Mouse (Mus musculus) forebrain, embryonic 12.5 days (tissue): ENCODE measurements around the gene Olfr689. TPM values are rescaled to one million over a fixed set of nuclear protein-coding genes. Genes with fewer than 3 reads are reported as not detected.
"Not testable (repeated sequence)": the region's sequence is repeated elsewhere in the genome, so short reads cannot be mapped to it uniquely, and the experiment has no call there.

Source experiments
- ATAC-seq: fragments of 200-750 bp; cut with Nextera tagmentation; 2 replicates; pipeline ENCODE4 v1.8.0; 2017; ENCODE audit warnings: moderate TSS enrichment; ENCODE audit not compliant: low FRiP score
- H3K27ac ChIP-seq: fragments of 300-500 bp; sonication (generic); 2 replicates; pipeline ENCODE4 v1.5.1; 2016; ENCODE audit warnings: mild to moderate bottlenecking
- H3K27me3 ChIP-seq: fragments of 300-500 bp; sonication (generic); 2 replicates; pipeline ENCODE4 v1.6.1; 2016; ENCODE audit warnings: mild to moderate bottlenecking
- H3K36me3 ChIP-seq: fragments of 300-500 bp; sonication (generic); replicated peaks from 2 replicates; pipeline ENCODE4 v1.6.1; 2016; ENCODE audit warnings: mild to moderate bottlenecking
- H3K4me1 ChIP-seq: fragments of 300-500 bp; sonication (generic); 2 replicates; pipeline ENCODE4 v1.6.1; 2016
- H3K4me2 ChIP-seq: fragments of 300-500 bp; sonication (generic); 2 replicates; pipeline ENCODE4 v1.6.1; 2016; ENCODE audit warnings: mild to moderate bottlenecking, moderate library complexity
- H3K4me3 ChIP-seq: fragments of 300-500 bp; sonication (generic); replicated peaks from 2 replicates; pipeline ENCODE4 v1.5.1; 2016; ENCODE audit warnings: mild to moderate bottlenecking
- H3K9ac ChIP-seq: fragments of 300-500 bp; sonication (generic); 2 replicates; pipeline ENCODE4 v1.6.1; 2016; ENCODE audit warnings: mild to moderate bottlenecking
- H3K9me3 ChIP-seq: fragments of 300-500 bp; sonication (generic); 2 replicates; pipeline ENCODE4 v1.6.1; 2016
- WGBS: fragments of 180-500 bp; shearing (Covaris S2); methylation state at CpG from one replicate; pipeline ENCODE4 v1.1.7; 2016; 5-methylcytosine and 5-hydroxymethylcytosine counted together
- polyA plus RNA-seq: library from polyadenylated mRNA; unstranded; fragments of >200 nt; fragmentation: Nextera tagmentation; extraction: Ambion mirVana; gene quantifications from 2 replicates; pipeline ENCODE4 v1.2.1, GENCODE M21; 2016

The Olfr689 gene
- not detected in 2 replicates for polyA plus RNA-seq

DNA sequence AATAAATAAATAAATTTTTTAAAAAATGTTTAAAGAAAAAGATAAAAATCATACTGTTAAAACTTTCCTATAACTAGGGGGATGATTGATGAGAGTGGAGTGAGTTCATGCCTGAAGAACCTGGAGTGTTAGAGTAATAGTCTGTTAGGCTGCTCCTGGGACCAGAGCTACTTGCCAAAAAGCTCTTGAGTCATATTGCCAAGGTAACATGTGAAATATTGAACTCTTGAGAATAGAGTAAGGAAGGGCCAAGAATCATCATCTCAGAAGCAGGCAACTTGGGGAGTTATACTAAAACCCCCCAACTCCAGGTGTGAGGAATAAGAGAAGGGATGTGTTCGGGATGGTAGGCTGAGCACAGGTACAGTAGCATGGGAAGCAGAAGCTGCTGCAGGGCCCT lies at the start of gene Olfr689:
Gene Olfr689, plus strand, starts transcription at position 301 of the 400 bp plus-strand sequence.
- Histone ChIP-seq H3K9me3 (no peaks in the 10 kb centered on the region), H3K4me2 (no peak within 1 kb of the TSS), H3K36me3 (no peaks in the 10 kb centered on the region), H3K4me1 (no peaks in the 10 kb centered on the region), H3K27ac (no peak within 1 kb of the TSS), H3K27me3 (no peaks in the 10 kb centered on the region), H3K4me3 (no peak within 1 kb of the TSS), H3K9ac (no peak within 1 kb of the TSS)
- no peak for ATAC-seq
- WGBS, result 90% methylated on average over 1 of the region's 1 CpGs

DNA sequence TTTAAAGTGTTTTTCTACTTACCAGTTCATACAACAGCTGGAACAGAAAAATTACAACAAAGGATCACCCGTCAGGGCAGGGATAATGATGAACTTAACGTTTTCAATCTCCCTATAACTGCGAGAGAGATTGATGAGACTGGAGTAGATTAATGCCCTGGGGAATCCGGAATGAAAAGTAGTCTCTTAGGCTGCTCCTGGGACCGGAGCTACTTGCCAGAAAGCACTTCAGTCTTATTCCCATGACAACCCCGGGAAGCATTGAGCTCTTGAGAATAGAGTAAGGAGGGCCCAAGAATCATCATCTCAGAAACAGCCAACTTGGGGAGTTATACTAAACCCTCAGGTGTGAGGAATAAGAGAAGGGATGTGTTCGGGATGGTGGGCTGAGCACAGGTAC lies 38.5 kb upstream of the Olfr689 start:
- no peak overlapping the region for H3K9ac ChIP-seq
- no peak overlapping the region for H3K4me3 ChIP-seq
- no peak overlapping the region for H3K4me2 ChIP-seq
- H3K36me3 ChIP-seq, result no peaks in the 10 kb centered on the region
- H3K27me3 ChIP-seq, result no peaks in the 10 kb centered on the region
- no peaks in the 10 kb centered on the region for H3K4me1 ChIP-seq
- no peak overlapping the region for H3K27ac ChIP-seq
- ATAC-seq, result no peak
- WGBS, result 74% methylated on average over 7 of the region's 7 CpGs
- H3K9me3 ChIP-seq, result no peaks in the 10 kb centered on the region

DNA sequence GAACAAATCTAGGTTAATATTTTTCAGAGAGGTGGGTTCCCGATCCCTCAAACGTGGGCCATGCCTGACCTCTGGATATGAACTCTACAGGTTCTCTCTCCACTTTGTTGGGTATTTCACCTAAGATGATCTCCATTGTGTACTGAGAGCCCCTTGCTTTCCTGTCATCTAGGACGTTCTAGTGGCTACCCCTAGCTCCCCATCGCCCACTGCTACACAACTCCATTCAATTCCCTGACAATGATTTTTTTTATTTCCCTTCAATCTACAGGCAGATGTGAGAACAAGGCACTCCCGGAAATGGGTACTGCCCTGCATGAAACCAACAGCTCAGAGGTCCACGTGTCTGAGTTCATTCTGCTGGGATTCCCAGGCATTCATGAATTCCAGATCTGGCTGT lies 23.2 kb upstream of the Olfr689 start, which contains the start of gene Olfr688:
Gene Olfr688, plus strand, starts transcription at position 301 of the 400 bp plus-strand sequence.
- ATAC-seq, result no peak
- Histone ChIP-seq H3K4me1 (0 out of 2 replicates have a peak, but pooled peaks cover under 1% of the 10 kb centered on the region), H3K9ac (no peak within 1 kb of the TSS), H3K36me3 (no peaks in the 10 kb centered on the region), H3K27ac (no peak within 1 kb of the TSS), H3K4me2 (no peak within 1 kb of the TSS), H3K9me3 (no peaks in the 10 kb centered on the region), H3K27me3 (no peaks in the 10 kb centered on the region), H3K4me3 (no peak within 1 kb of the TSS)
- 79% methylated on average over 6 of the region's 6 CpGs for WGBS

DNA sequence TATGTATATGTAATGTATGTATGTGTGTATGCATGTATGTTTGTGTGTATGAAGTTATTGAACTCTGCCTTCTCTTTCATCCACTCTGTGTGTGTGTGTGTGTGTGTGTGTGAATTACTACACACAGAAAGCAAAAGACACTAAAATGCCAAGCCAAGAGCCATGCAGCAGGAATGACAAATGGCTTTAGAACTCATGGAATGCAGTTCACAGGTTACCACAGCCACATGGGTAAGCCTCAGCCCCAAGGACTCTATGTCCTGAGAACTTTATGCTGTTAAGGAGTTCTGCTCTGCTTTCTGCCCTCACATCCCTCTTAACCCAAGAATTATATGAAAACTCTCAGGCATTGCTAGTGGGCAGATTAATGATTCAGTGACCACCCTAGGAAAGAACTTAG lies 20.9 kb upstream of the Olfr689 start:
- H3K9ac ChIP-seq, result no peak overlapping the region
- H3K36me3 ChIP-seq, result no peaks in the 10 kb centered on the region
- no peaks in the 10 kb centered on the region for H3K9me3 ChIP-seq
- H3K4me1 ChIP-seq, result no peaks in the 10 kb centered on the region
- no peak overlapping the region for H3K4me2 ChIP-seq
- no peak overlapping the region for H3K4me3 ChIP-seq
- H3K27me3 ChIP-seq, result no peaks in the 10 kb centered on the region
- ATAC-seq, result no peak
- no peak overlapping the region for H3K27ac ChIP-seq

DNA sequence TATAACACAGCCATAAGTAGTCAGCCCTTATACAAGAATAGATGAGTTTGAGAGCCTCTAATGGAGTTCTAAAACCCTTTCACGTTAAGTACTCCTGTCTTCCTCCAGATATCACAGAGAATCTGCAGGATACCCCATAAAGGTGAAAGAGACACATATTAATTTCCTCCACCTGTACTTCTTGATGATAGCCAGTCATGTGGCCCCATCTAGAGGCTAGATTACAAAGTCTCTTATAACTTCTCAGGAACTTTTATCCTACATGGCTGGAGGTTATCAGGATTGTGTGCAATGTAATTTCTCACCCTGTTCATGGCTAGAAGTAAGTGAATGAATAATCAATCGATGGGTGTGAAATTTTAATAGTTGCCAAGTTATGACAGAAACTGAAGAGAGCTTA lies 14.3 kb downstream of the Olfr689 start:
- no peak for ATAC-seq
- WGBS, result 83% methylated on average over 2 of the region's 2 CpGs
- no peaks in the 10 kb centered on the region for H3K36me3 ChIP-seq
- H3K27ac ChIP-seq, result no peak overlapping the region
- H3K9me3 ChIP-seq, result no peaks in the 10 kb centered on the region
- H3K27me3 ChIP-seq, result no peaks in the 10 kb centered on the region
- H3K4me2 ChIP-seq, result no peak overlapping the region
- no peak overlapping the region for H3K9ac ChIP-seq
- no peaks in the 10 kb centered on the region for H3K4me1 ChIP-seq
- no peak overlapping the region for H3K4me3 ChIP-seq

DNA sequence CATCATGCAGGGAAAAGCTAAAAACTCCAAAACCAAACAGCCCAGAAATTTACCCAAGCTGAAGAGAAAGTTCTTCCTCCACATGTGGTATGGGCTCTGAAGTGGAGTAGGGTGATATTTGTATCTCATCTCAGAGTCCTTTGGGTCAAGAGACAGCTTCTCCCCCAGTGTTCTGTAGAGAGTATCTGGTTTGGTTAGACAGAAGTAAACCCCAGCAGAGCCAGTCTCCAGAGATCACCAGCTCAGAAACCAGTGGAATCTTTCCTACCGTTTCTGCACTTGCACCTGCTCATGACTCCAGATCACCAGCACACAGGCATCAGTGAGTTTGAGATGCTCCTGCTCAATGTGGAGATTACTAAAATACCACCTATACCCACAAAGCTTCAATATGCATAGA lies 23.0 kb downstream of the Olfr689 start, which contains the start of gene Olfr690:
Gene Olfr690, minus strand, starts transcription at position 101 of the 400 bp plus-strand sequence.
- Histone ChIP-seq H3K36me3 (no peaks in the 10 kb centered on the region), H3K27me3 (no peaks in the 10 kb centered on the region), H3K4me2 (no peak within 1 kb of the TSS), H3K4me3 (no peak within 1 kb of the TSS), H3K4me1 (no peaks in the 10 kb centered on the region), H3K9me3 (no peaks in the 10 kb centered on the region), H3K9ac (no peak within 1 kb of the TSS), H3K27ac (no peak within 1 kb of the TSS)
- 83% methylated on average over 1 of the region's 1 CpGs for WGBS
- ATAC-seq, result no peak

DNA sequence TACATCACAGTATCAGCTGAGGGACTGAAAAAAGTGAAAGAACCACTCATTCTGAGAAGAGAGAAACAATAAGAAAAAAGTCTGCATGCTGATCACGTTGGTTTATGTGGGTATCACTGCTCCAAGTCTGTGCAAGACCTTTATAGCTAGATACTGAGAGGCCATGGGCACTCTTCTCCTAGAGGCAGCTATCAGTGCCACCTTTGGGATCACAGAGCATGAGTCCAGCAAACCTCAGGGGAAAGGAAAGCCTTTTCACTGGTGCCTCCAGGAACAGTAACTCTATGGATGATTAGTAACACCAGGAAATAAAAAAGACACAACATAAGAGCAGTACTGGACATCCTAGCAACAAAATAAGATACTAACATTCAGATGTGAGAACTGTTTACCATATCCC lies 31.2 kb downstream of the Olfr689 start, which contains the start of gene Olfr691:
Gene Olfr691, minus strand, starts transcription at position 101 of the 400 bp plus-strand sequence.
- Histone ChIP-seq H3K27me3 (no peaks in the 10 kb centered on the region), H3K9ac (no peak within 1 kb of the TSS), H3K27ac (no peak within 1 kb of the TSS), H3K4me1 (no peaks in the 10 kb centered on the region), H3K4me3 (no peak within 1 kb of the TSS), H3K9me3 (no peaks in the 10 kb centered on the region), H3K4me2 (no peak within 1 kb of the TSS), H3K36me3 (no peaks in the 10 kb centered on the region)
- ATAC-seq, result no peak
- WGBS, result 47% methylated on average over 1 of the region's 1 CpGs

DNA sequence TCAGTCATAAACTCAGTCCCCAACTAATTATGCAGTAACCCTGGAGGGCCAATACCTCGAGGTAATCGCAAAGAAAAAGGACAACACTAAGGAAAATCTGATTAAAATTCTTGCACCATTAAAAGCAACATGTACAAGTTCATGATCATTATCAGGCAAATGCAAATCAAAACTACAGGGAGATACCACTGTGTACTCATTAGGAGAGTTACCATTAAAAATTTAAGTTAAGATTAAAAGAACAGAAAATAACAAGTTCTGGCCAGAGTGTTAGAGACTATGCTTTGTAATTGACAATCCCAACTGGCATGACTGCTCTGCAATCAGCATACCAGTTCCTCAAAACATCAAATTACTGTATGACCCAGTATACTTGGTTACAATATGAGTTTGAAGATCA lies 31.8 kb downstream of the Olfr689 start:
- Histone ChIP-seq H3K4me1 (no peaks in the 10 kb centered on the region), H3K36me3 (no peaks in the 10 kb centered on the region), H3K27ac (no peak overlapping the region), H3K4me2 (no peak overlapping the region), H3K9me3 (no peaks in the 10 kb centered on the region), H3K4me3 (no peak overlapping the region), H3K27me3 (no peaks in the 10 kb centered on the region), H3K9ac (no peak overlapping the region)
- ATAC-seq, result no peak
- WGBS, result 68% methylated on average over 2 of the region's 2 CpGs

DNA sequence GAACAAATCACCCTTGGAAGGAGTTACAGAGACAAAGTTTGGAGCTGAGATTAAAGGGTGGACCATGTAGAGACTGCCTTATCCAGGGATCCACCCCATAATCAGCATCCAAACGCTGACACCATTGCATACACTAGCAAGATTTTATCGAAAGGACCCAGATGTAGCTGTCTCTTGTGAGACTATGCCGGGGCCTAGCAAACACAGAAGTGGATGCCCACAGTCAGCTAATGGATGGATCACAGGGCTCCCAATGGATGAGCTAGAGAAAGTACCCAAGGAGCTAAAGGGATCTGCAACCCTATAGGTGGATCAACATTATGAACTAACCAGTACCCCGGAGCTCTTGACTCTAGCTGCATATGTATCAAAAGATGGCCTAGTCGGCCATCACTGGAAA lies 45.1 kb downstream of the Olfr689 start:
- not testable (repeated sequence) for H3K4me1 ChIP-seq, H3K27me3 ChIP-seq, H3K4me2 ChIP-seq, H3K27ac ChIP-seq, ATAC-seq, H3K9me3 ChIP-seq, H3K36me3 ChIP-seq, H3K9ac ChIP-seq, H3K4me3 ChIP-seq
- no CpG with 5 or more reads among the region's 5 CpGs for WGBS

DNA sequence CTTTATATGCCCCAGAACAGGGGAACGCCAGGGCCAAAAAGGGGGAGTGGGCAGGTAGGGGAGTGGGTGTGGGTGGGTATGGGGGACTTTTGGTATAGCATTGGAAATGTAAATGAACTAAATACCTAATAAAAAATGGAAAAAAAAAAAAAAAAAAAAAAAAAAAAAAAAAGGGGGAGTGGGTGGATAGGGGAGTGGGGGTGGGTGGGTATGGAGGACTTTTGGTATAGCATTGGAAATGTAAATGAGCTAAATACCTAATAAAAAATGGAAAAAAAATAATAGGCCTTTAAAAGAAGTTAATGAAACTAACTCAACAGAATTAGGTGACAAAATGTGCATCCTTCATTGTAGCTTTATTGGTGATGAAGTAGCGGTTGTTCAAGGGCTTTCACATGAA lies 45.5 kb downstream of the Olfr689 start:
- not testable (repeated sequence) for H3K27me3 ChIP-seq, H3K4me3 ChIP-seq, H3K36me3 ChIP-seq, H3K9me3 ChIP-seq, H3K4me2 ChIP-seq, H3K27ac ChIP-seq, H3K9ac ChIP-seq, H3K4me1 ChIP-seq
- WGBS, result 98% methylated on average over 1 of the region's 2 CpGs
- ATAC-seq, result peak; percentile 70; the same call in 1 of the 2 replicates

DNA sequence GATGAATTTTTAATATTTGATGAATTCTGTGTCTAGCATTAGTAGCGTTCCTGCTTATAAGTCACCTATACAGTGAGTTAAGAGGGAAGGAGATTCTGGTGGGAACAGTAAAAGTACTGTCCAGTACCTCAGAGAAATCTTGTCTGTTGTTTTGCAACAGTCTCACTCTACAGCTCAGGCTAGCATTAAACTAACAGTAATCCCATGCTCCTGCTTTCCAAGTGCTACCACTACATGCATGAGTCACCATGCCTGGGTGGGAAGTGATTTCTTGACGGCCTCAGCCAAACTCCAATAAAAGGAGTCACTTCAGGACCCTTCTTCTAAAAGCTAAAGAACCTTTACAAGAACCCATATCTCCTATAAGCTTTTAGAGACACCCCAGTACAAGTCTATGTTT lies 50.7 kb downstream of the Olfr689 start:
- Histone ChIP-seq H3K27me3 (no peaks in the 10 kb centered on the region), H3K9me3 (no peaks in the 10 kb centered on the region), H3K4me3 (no peak overlapping the region), H3K4me1 (no peaks in the 10 kb centered on the region), H3K27ac (no peak overlapping the region), H3K4me2 (no peak overlapping the region), H3K9ac (no peak overlapping the region), H3K36me3 (no peaks in the 10 kb centered on the region)
- 85% methylated on average over 2 of the region's 2 CpGs for WGBS
- ATAC-seq, result no peak

DNA sequence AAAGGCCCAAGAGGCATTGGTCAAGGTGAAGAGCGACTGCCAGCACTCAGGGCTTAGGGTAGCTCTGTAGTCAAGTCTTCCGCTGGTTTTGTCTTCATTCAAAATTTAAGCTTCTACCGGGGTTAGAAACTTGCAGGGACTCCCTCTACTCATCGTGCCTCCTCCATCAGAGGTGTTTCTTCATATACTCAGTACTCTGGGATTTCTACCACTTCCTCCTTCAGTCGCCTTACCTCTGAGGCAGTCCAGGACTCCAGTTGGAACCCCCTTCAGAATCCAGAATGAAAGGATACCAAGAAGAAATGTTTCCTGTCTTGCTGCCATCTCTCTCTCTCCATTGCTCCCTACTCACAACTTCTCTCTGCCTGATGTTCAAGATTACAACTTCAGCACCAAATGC lies 56.3 kb downstream of the Olfr689 start:
- no peak for ATAC-seq
- H3K4me2 ChIP-seq, result no peak overlapping the region
- WGBS, result 87% methylated on average over 5 of the region's 5 CpGs
- 0 out of 2 replicates have a peak, but pooled peaks cover 7% of the 10 kb centered on the region for H3K36me3 ChIP-seq
- H3K4me1 ChIP-seq, result no peaks in the 10 kb centered on the region
- no peak overlapping the region for H3K4me3 ChIP-seq
- H3K9ac ChIP-seq, result no peak overlapping the region
- H3K27me3 ChIP-seq, result no peaks in the 10 kb centered on the region
- no peaks in the 10 kb centered on the region for H3K9me3 ChIP-seq
- H3K27ac ChIP-seq, result no peak overlapping the region

DNA sequence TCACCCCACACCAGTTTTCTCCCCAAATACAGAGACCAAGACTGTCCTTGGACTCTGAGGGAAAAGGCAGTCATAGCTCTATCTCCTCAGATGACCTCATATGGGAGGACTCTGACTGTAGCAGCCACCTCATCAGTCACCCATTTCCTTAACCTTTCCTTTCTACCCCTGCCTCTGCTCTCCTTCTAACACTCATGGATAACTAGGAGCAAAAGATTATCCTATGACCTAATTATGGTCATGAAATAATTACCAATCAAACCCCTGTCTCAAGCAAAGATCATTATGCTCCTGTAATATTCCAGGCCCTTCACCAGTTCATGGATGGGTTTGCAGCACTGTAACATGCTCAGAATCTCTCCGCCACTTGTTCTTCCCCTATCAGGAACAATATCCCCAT lies 57.0 kb downstream of the Olfr689 start, which contains the start of gene Olfr692:
Gene Olfr692, plus strand, starts transcription at position 301 of the 400 bp plus-strand sequence.
- peaks cover 12% of the 10 kb centered on the region; the same call in 1 of the 2 replicates for H3K36me3 ChIP-seq
- ATAC-seq, result no peak
- no peaks in the 10 kb centered on the region for H3K4me1 ChIP-seq
- H3K27ac ChIP-seq, result no peak within 1 kb of the TSS
- H3K4me3 ChIP-seq, result no peak within 1 kb of the TSS
- H3K9me3 ChIP-seq, result no peaks in the 10 kb centered on the region
- H3K4me2 ChIP-seq, result no peak within 1 kb of the TSS
- 100% methylated on average over 1 of the region's 1 CpGs for WGBS
- H3K9ac ChIP-seq, result no peak within 1 kb of the TSS
- H3K27me3 ChIP-seq, result no peaks in the 10 kb centered on the region
